Mouse (Mus musculus): ENCODE data around the gene Gm20379.

Gm20379 gene

DNA sequence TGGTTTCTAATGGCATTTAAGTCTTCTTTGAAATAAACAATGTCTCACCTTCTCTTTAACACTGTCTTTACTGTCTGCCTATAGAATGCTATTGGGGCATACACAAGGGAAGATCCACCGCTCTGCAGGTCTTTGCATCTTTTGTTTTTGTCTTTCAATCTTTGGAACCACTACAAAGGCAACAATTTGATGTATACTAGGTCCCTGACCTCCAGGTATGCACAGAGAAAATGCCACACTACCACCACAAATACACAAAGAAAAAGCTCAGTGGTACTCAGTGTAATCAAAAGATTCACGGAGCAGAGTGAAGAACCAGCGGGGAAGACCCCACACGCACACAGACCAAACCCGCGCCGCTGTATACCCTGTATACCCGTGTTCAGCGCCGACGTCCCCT lies at the start of gene Gm20379:
Gene Gm20379 (plus strand): TSS at position 301 of the 400 bp plus-strand sequence.
- ChIA-PET POLR2A (interaction anchor here in 1 of 4 experiments (1.5 kb wide), 1 partner anchor 49 kb away, joined by 4 read pairs; the partner anchor contains the start of genes Dhfr and Msh3), CTCF (no interaction called here)

DNA sequence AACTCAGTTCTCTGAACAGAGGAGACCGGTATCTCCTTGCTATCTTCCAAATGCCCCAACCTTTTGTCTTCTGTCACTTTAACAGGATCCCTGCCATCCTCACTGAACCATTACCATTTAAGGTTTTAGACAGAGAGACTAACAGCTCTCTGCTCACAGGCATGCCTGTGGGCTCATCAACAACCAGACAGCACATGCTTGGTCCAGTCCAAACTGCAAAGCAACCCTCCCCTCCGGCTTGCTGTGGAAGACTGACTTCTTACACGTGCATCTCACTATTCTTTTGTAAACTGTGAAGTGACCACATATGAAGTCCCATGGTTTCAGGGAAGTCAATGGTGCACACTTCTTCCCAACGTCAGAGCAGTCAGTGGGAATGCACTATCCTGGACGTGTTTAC lies 44.5 kb upstream of the Gm20379 start:
- CTCF ChIA-PET: no interaction called here
- POLR2A ChIA-PET: interaction anchor here in 1 of 4 experiments (0.8 kb wide), 1 partner anchor 94 kb away, joined by 3 read pairs; the partner anchor contains the start of gene Msh3

DNA sequence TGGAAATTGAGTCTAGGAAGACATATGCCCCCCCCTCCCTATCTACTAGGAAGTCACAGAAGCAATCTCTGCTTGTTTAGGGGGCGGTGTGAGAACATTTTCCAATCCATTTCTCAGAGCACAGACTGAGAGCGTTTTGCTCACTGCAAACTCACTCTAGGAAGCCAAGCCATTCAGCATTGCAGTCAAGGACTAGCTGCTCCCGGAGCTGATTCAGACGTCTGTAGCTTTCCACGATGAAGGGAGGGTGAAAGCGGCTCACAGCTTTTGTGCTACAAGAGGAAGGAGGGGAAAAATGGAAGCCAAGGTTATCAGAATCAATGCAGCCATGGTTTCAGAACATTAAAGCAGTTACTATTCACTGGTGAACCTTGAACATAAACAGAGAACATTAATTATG lies 42.2 kb upstream of the Gm20379 start:
- ChIA-PET CTCF (no interaction called here), POLR2A (interaction anchor here in 1 of 4 experiments (0.6 kb wide), 1 partner anchor 228 kb away, joined by 5 read pairs; no protein-coding TSS in a partner anchor)

DNA sequence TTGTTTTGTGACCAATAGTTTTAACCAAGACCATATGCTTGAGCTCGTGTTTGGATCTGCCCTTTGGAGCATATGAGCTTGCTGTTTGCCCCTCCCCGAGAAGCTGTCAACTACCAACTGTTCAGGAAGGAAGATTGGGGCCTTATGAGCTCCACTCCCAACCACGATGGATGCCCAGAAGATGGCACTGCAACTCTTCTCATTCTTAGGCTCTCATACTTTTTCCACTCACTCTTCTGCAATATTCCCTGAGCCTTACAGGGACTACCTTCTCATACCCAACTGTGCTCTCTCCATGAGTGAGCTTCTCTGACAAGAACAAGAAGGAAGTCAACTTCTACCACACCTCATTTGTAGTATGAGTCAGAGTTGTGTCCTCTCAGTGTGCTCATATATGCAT lies 38.7 kb upstream of the Gm20379 start:
- POLR2A ChIA-PET: interaction anchor here in 2 of 4 experiments (0.7 to 1.4 kb wide), 2 partner anchors 13 to 88 kb away, joined by 3 to 6 read pairs; partner anchors contain the start of genes Dhfr (in 1 of the 2) and Msh3 (in 1 of the 2)
- CTCF ChIA-PET: interaction anchor here in 1 of 4 experiments (0.7 to 1.0 kb wide), 2 partner anchors 88 to 172 kb away, joined by 3 to 6 read pairs; partner anchors contain the start of genes Dhfr and Msh3

DNA sequence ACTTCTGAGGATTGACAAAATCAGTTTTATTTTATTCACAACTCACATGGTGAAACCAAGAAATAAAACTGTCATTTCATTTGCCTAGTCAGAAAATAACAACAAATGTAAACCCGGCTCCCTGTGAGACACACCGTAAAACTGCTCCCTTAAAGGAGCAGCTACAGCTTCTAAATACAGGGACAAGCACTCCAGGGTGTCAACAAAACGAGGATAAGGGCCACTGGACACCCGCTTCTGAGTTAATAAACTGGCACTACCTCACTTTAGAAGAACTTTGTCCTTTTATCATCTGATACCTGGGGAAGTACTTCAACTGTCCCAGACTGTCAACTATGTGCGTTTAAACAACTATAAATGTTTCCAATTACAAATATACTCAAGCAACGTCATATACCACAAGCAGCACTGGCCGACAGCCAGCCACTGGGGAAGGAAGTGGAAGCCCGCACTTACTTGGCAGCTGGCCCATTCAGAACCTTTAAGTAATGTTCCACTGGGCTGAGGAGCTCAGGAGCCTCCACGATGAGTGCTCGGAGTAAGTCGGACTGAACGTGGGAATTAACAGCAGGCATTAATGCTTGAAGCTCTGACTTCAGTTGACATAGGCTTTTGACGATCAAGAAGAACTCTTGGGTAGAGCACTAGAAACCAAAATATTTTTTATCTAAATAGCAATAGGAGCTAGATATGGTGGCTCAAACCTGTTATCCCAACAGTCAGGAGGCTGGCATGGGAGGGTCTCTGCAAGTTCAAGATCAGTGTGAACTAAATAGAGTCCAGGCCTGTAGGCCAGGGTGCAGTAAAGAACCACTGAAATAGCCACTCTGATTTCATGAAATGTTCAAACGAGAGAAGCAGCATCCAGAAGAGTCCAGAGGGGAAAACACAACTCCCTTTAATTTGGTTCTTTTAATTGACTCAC lies 31.2 kb upstream of the Gm20379 start:
- ChIA-PET CTCF (no interaction called here), POLR2A (interaction anchor here in 1 of 4 experiments (1.2 kb wide), 1 partner anchor 80 kb away, joined by 4 read pairs; the partner anchor contains the start of genes Dhfr and Msh3)

DNA sequence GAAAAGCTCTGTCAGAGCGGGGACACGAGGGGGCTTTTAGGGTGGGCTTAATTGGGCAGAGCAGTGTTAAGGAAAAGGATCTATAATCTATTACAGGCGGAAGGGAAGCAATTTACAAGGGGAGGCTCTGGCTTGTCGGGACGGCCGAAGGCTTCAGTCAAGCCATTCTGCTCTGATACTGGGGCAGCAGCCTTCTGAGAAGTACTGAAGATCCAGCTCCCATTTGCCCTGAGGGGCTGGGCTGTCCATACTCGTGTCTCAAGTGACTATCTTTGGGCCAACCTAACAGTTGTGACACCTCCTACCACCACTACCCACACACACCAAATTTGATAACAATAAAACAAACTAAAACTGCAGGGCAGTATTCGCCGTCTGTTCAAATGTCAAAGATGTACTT lies 30.5 kb upstream of the Gm20379 start:
- ChIA-PET CTCF (no interaction called here), POLR2A (no interaction called here)

DNA sequence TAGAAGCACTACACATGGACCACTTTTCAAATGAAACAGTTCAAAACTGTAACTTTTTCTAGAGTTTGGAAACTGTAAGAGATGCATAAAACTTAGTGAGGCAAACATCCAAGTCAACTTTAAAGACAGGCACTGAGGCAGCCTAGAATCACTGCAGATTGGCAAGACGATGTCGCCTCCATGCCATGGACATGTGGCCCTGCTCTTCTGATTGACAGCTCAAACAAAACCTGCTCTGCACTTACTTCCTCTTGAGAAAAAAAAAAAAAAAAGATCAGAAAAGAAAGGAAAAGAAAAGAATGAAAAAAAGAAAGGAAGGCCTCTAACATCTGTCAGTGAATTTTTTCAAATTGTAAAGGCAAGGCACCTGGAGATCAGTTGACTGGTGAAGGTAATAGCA lies 28.8 kb upstream of the Gm20379 start:
- ChIA-PET CTCF (no interaction called here), POLR2A (no interaction called here)

DNA sequence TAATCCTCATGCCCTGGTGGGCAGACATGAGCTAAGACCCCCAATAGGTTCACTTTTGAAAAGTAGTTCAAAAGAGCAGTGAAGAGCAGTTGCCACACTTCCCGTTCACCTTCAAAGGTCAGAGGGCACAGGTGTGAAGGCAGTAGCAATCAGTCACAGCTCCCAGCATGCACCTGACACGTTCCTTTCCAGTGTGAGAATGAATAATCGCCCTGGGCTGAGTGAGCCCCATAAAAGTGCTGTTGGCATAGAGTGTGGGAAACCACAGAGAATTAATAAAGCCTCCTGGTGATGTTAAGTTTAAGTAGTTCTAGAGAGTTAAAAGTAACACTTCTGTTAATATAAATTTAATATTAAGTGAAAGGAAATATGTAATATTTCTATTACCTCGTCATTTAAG lies 14.2 kb upstream of the Gm20379 start:
- ChIA-PET POLR2A (no interaction called here), CTCF (no interaction called here)

DNA sequence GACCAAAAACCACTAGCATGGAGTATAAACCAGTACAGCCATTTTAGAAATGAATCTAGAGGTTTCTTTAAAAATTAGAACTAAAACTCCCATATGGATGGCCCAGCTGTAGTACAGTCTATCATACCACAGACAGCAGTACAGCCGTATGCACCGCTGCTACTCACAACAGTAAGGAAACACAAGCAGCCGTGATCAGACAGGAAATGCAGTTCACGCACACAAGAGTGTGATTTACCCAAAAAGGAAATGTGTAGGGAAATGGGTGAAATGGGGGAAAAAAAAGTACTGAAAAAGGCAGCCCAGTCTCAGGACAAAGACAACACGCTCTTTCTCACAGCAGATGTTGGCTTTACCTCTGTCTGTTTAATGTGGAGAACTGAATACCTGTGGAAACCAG lies 11.9 kb upstream of the Gm20379 start:
- CTCF ChIA-PET: no interaction called here

DNA sequence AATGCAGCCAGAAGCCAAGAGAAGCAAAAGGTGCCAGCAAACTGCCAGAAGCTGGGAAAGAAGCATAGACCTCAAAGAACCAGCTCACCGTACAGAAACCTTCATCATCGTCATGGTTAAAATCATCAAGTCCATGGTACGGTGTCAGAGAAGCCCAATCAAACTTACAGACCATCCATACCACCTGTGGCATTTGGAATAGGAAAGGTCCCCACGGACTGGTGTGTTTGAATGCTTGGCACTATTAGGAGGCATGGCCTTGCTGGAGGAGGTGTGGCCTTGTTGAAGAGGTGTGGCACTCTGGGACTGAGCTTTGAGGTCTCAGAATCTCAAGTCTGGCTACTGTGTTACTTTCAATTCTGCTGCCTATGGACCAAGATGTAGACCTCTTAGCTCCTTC lies 9.3 kb upstream of the Gm20379 start:
- CTCF ChIA-PET: no interaction called here
- POLR2A ChIA-PET: interaction anchor here in 1 of 4 experiments (0.6 to 1.7 kb wide), 3 partner anchors 36 to 222 kb away, joined by 3 to 4 read pairs (median 3); partner anchors contain the start of genes Dhfr and Msh3

More for the DNA sequence above, 11.9 kb upstream of the Gm20379 start:
- POLR2A ChIA-PET: no interaction called here

DNA sequence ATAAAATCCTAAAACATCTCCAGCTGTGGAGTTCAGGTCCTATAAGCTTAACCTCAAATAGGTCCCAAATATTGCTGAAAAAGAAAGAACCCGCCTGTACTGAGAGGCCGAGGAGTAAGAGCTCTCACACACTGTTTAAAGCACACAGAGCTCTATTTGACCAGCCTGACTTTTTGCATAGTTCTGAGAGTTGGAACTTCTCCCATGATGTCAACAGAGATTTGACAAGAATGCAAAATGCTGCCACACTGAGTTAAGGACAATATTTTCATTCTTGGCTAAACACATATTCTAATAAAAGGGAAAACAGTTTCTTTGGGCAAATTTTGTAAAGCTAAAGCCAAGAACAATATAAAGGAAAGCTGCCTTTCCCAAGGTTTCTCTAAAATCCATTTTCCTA lies 8.8 kb upstream of the Gm20379 start:
- ChIA-PET CTCF (no interaction called here), POLR2A (interaction anchor here in 1 of 4 experiments (0.6 to 1.7 kb wide), 3 partner anchors 35 to 221 kb away, joined by 3 to 4 read pairs (median 3); partner anchors contain the start of genes Dhfr and Msh3)

DNA sequence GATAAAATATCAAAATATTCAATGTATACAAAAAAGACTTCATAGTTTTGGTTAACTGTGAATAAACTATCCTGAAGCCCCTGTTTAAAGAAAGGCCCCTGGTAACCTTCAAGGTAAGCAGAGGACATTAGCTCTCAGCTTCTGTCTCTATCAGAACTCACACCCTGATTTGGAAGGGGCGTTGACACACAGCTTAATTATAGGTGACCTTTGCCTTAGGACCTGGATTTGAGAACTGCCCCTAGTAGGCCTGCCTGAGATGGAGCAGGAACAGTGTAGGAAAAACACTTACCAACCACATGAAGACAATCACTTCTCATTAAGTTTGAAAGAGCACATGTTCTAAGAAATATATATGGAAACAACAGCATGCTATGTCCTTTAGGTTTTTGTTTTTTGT lies 6.3 kb upstream of the Gm20379 start:
- POLR2A ChIA-PET: interaction anchor here in 1 of 4 experiments (1.0 to 1.2 kb wide), 2 partner anchors 33 to 55 kb away, joined by 3 to 4 read pairs; partner anchors contain the start of genes Dhfr and Msh3
- CTCF ChIA-PET: no interaction called here

DNA sequence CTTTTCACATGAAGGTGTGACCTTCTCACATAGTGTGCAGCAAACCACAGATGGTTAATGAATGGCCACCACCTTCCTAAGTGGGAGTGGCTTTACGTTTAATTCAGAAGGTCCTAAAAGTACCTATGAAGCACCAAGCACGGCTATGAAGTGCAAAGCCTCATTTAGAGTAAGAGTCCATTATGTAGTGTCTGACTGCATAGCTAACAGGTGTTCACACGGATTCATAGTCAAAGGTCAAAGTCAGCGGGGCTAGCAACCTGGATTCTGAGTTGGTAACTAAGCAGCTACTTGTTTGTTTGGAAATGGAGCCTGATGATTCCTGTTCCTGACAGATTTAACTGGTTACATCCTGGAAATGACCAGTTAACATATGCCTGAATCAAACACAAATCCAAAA lies 4.0 kb upstream of the Gm20379 start:
- CTCF ChIA-PET: interaction anchor here in 1 of 4 experiments (0.7 kb wide), 1 partner anchor 825 kb away, joined by 3 read pairs; no protein-coding TSS in a partner anchor
- POLR2A ChIA-PET: interaction anchor here in 2 of 4 experiments (1.0 to 1.7 kb wide), 2 partner anchors 53 kb away, joined by 4 to 7 read pairs; partner anchors contain the start of genes Dhfr (in 2 of the 2) and Msh3 (in 2 of the 2)

DNA sequence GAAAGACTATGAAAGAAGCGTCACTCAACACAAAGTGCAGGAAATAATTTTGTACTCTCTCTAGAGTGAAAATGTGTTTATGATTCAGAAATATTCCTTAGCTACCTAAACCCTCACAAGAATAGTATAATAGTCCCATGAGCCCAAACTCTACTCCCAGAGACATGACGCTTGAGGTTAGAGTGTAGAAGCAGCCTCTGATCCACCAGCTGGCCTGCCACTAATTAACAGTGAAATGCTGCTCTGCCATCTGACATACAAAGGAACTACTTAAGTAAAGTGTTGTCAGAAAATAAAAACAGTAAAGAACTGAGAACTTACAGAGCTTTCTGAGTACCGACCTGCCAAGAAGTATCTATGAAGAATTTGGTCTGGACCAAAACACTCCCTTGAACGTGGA lies 3.3 kb upstream of the Gm20379 start:
- ChIA-PET CTCF (interaction anchor here in 1 of 4 experiments (0.7 kb wide), 1 partner anchor 826 kb away, joined by 3 read pairs; no protein-coding TSS in a partner anchor), POLR2A (interaction anchor here in 2 of 4 experiments (1.0 to 1.7 kb wide), 2 partner anchors 52 kb away, joined by 4 to 7 read pairs; partner anchors contain the start of genes Dhfr (in 2 of the 2) and Msh3 (in 2 of the 2))

DNA sequence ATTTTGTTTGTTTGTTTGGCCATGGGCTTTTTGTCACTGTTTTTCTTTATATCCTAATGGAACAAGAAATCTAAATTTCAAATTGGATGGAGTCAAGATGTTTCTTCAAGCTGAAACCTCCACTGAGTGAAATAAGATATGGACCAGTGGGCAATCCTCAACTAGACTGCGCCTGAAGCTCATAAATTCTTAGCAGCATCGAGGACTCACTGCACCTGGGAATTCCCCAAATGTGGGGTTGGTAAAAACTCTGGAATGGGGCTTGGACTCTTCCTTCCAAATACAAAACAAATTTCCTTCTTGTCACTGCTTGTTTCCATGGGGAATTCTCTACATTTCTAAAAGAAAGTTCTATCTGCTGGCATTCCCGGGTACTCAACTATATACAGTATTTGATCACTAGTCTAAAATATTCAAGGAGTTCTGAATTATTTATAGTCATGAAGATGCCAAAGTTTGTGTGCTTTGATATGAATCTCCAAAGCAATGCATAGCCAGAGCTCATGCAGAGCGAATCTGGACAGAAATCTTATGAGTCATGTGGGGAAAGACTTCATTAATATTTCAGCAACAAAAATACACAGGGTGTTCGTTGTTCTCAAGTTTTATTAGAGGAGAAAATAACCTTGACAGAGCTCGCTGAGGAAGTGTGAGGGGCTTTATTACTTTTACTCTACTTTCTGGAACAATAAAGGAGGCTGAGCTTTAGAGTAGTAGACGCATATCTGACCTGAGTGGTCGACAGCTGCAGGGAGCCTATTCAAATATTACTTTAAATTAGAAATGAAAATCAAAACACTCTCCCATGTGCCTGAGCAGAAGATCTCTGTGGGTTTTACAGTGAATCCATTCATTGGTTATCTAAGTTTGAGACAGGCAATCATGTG lies 2.5 kb upstream of the Gm20379 start:
- POLR2A ChIA-PET: interaction anchor here in 2 of 4 experiments (0.5 to 1.7 kb wide), 3 partner anchors 14 to 1304 kb away, joined by 3 to 4 read pairs (median 4); partner anchors contain the start of genes Dhfr (in 1 of the 2) and Msh3 (in 1 of the 2)
- CTCF ChIA-PET: no interaction called here

DNA sequence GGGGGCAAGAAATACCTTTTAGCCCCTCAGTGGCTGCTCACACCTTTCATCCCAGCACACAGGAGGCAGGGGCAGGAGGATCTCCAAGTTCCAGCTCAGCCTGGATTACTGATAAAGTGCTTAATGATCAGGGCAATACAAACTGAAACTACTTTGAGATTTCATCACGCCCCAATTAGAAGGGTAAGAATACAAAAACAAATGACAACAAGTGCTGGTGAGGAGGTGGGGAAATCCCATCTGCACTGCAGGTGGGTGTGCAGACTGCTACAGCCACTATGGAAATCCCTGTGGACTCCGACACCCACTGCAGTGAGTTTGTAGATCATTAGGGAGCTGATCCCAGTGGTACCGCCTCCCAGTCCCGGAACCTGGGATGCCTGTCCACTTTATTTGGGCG lies 1.5 kb upstream of the Gm20379 start:
- CTCF ChIA-PET: no interaction called here
- POLR2A ChIA-PET: interaction anchor here in 2 of 4 experiments (0.5 to 1.5 kb wide), 2 partner anchors 50 to 1305 kb away, joined by 3 to 4 read pairs; partner anchors contain the start of genes Dhfr (in 1 of the 2) and Msh3 (in 1 of the 2)

DNA sequence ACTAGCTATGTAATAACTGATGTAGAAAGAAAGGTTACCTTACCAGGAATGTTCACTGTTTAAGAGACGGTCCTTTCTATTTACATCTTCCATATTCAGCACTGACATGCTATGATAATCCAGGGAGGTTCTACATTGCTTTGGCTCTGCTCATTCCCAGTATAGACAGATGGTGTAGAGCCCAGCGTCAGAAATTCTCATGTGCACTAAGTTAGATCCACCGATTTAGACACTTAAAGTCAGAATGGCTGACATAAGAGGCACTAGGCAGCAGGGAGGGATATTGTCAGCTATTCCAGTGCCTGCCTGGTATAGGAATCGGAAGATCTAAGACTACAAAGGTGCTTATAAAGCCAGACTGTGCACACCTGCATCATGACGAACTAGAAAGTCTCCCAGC lies 8.8 kb downstream of the Gm20379 start:
- CTCF ChIA-PET: no interaction called here
- POLR2A ChIA-PET: interaction anchor here in 1 of 4 experiments (1.2 kb wide), 1 partner anchor 11 kb away, joined by 4 read pairs; no protein-coding TSS in a partner anchor

DNA sequence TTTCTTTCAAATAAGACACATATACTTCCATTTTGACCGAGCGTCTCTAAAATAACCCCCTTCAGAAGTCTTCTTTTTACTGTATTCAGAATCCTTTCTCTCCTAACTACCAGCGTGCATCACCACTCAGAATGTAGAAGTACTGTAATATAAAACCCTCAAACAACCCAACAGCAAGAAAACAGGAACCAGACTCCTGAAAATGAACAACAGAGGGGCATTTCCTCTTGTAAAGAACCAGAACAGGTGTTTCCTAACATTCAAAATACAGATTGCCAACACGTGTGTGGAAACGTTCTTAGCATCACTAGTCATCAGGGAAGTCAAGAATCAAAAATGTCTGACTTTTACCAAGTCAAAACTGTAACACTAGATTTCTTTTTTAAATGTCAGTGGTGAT lies 15.0 kb downstream of the Gm20379 start:
- POLR2A ChIA-PET: no interaction called here
- CTCF ChIA-PET: no interaction called here
